Mouse (Mus musculus) cerebellum, adult 9-11 months (tissue): ENCODE measurements at regions not wholly inside any gene's neighbourhood (a gene's known extent, or its start where the extent isn't known, plus 50 kb on each side); places are given as distances from the start of the nearest gene placed in this dataset.

Experiments
- DNase-seq: peaks from one replicate; pipeline ENCODE4 v3.0.0; 2022

GRCm38 (mm10) chrX:63366321-63366720 is 785.7 kb downstream of the Gm6760 start:
- peak; percentile 72 for DNase-seq

GRCm38 (mm10) chrX:63365666-63366065 is 786.3 kb downstream of the Gm6760 start:
- DNase-seq, result peak; percentile 74

- no peak for DNase-seq
Measured at GRCm38 (mm10) chrX:63355035-63355434, 797.0 kb downstream of the Gm6760 start.
